Mouse (Mus musculus): ENCODE results near the gene Fgfr2.

DNA sequence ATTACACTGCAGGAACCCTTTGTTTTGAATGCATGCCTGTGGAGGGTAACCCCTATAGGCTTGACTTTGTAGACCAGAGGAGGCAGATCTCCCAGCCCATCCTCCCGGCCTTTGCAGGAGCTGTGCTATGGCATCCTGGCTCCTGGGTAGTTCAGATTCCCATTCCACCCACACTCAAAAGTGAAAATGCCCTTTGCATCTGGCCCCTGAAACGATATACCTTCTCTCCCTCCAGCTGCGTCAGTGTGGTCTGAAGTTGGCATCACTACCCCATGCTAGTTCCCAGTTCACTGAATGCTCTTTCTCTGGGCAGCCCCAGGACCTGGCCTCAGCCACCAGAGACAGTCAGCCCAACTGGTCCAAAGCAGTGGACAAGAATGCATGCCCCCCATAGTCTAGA, 421.1 kb downstream of the Fgfr2 start:
- TF ChIP-seq CTCF (conservative IDR thresholded peaks at IDR 0.05; ENCODE audit: low read length) (no peak), POU5F1 (IDR thresholded peaks at IDR 0.05; ENCODE audit: borderline replicate concordance, low read length) (no peak)

Data from E14TG2a.4 (cell line).